Mouse (Mus musculus) hindbrain, postnatal 0 days (tissue): ENCODE results near the gene Gpc3. TPM values are rescaled to one million over a fixed set of nuclear protein-coding genes. Genes with fewer than 3 reads are reported as not detected.
A peak's percentile ranks its signal among the peaks of the same experiment; 100 is the strongest.

Experiments
- ATAC-seq: fragments of 200-750 bp; cut with Nextera tagmentation; 2 replicates; pipeline ENCODE4 v1.8.0; 2017; ENCODE audit warnings: mild to moderate bottlenecking, moderate TSS enrichment, moderate library complexity
- DNase-seq: peaks from one replicate; pipeline ENCODE4 v3.0.0-alpha.2; 2015; ENCODE audit warnings: low spot score
- H3K27ac ChIP-seq: fragments of 300-500 bp; sonication (generic); 2 replicates; pipeline ENCODE4 v1.5.1; 2014; ENCODE audit warnings: mild to moderate bottlenecking
- H3K27me3 ChIP-seq: fragments of 300-500 bp; sonication (generic); 2 replicates; pipeline ENCODE4 v1.6.1; 2014; ENCODE audit warnings: low read length, mixed read lengths; ENCODE audit not compliant: insufficient read depth
- H3K36me3 ChIP-seq: fragments of 300-500 bp; sonication (generic); 2 replicates; pipeline ENCODE4 v1.6.1; 2014; ENCODE audit warnings: low read length, mixed read lengths; ENCODE audit not compliant: insufficient read depth
- H3K4me1 ChIP-seq: fragments of 300-500 bp; sonication (generic); 2 replicates; pipeline ENCODE4 v1.6.1; 2014; ENCODE audit warnings: antibody characterized with exemption, low read length, mixed read lengths; ENCODE audit not compliant: insufficient read depth
- H3K4me2 ChIP-seq: fragments of 300-500 bp; sonication (generic); 2 replicates; pipeline ENCODE4 v1.6.1; 2014; ENCODE audit warnings: low read depth, mild to moderate bottlenecking, low read length, moderate library complexity, mixed read lengths
- H3K4me3 ChIP-seq: fragments of 300-500 bp; sonication (generic); 2 replicates; pipeline ENCODE4 v1.5.1; 2014; ENCODE audit warnings: low read length
- H3K9ac ChIP-seq: fragments of 300-500 bp; sonication (generic); replicated peaks from 2 replicates; pipeline ENCODE4 v1.6.1; 2014; ENCODE audit warnings: mild to moderate bottlenecking, low read length, moderate library complexity, mixed read lengths
- H3K9me3 ChIP-seq: fragments of 300-500 bp; sonication (generic); 2 replicates; pipeline ENCODE4 v1.6.1; 2016; ENCODE audit warnings: low read length, mixed read lengths
- CTCF ChIP-seq: IDR thresholded peaks from 2 replicates; pipeline ENCODE4 v1.5.1; 2016; ENCODE audit warnings: antibody characterized with exemption, control low read depth, low read depth
- WGBS: fragments of 180-500 bp; shearing (Covaris S2); extraction: QIAGEN DNeasy Blood & Tissue Kit; methylation state at CpG from one replicate; pipeline ENCODE4 v1.1.7; 2014; 5-methylcytosine and 5-hydroxymethylcytosine counted together
- polyA plus RNA-seq: library from polyadenylated mRNA; unstranded; fragments of >200 nt; fragmentation: Nextera tagmentation; extraction: Ambion mirVana; gene quantifications from 2 replicates; pipeline ENCODE4 v1.2.1, GENCODE M21; 2015
- total RNA-seq: library from RNA; depleted of rRNA; stranded (reverse); fragments of >200 nt; gene quantifications from 2 replicates; pipeline ENCODE4 v1.2.3, GENCODE M21; 2014

The Gpc3 gene
- total and polyA plus RNA-seq, 2 experiments from 2014 or later = 33.3 to 86.1 TPM

GRCm38 (mm10) chrX:52310976-52311375 is 302.8 kb downstream of the Gpc3 start:
- Histone ChIP-seq H3K4me2 (no peak overlapping the region), H3K36me3 (no peaks in the 10 kb centered on the region), H3K27ac (no peak overlapping the region), H3K4me3 (no peak overlapping the region), H3K9me3 (no peaks in the 10 kb centered on the region), H3K9ac (no peak overlapping the region), H3K27me3 (0 out of 2 replicates have a peak, but pooled peaks cover 3% of the 10 kb centered on the region), H3K4me1 (no peaks in the 10 kb centered on the region)
- no peak for TF ChIP-seq CTCF
- ATAC-seq (no peak), DNase-seq (no peak)
- 75% methylated on average over 2 of the region's 2 CpGs for WGBS

- WGBS = 79% methylated on average over 4 of the region's 4 CpGs
- Histone ChIP-seq H3K27ac (no peak overlapping the region), H3K9ac (no peak overlapping the region), H3K36me3 (no peaks in the 10 kb centered on the region), H3K4me3 (no peak overlapping the region), H3K9me3 (no peaks in the 10 kb centered on the region), H3K4me1 (no peaks in the 10 kb centered on the region), H3K4me2 (no peak overlapping the region), H3K27me3 (0 out of 2 replicates have a peak, but pooled peaks cover 3% of the 10 kb centered on the region)
- no peak for ATAC-seq
- no peak for DNase-seq
- no peak for TF ChIP-seq CTCF
Observed at GRCm38 (mm10) chrX:52305226-52305625, 308.5 kb downstream of the Gpc3 start.

- Histone ChIP-seq H3K27ac (no peak overlapping the region), H3K4me1 (no peaks in the 10 kb centered on the region), H3K36me3 (no peaks in the 10 kb centered on the region), H3K4me2 (no peak overlapping the region), H3K9ac (no peak overlapping the region), H3K9me3 (no peaks in the 10 kb centered on the region), H3K27me3 (no peaks in the 10 kb centered on the region), H3K4me3 (no peak overlapping the region)
- ATAC-seq (no peak), DNase-seq (no peak)
- no peak for TF ChIP-seq CTCF
- 29% methylated on average over 1 of the region's 1 CpGs for WGBS
Observed at GRCm38 (mm10) chrX:52288792-52289191, 325.0 kb downstream of the Gpc3 start.

GRCm38 (mm10) chrX:52287944-52288343 is 325.8 kb downstream of the Gpc3 start:
- DNase-seq (peak; percentile 3), ATAC-seq (no peak)
- no peaks in the 10 kb centered on the region for H3K9me3 ChIP-seq
- no peaks in the 10 kb centered on the region for H3K27me3 ChIP-seq
- WGBS = 70% methylated on average over 6 of the region's 6 CpGs
- no peak overlapping the region for H3K4me2 ChIP-seq
- no peak overlapping the region for H3K9ac ChIP-seq
- no peaks in the 10 kb centered on the region for H3K4me1 ChIP-seq
- TF ChIP-seq CTCF = no peak
- H3K4me3 ChIP-seq = no peak overlapping the region
- H3K27ac ChIP-seq = no peak overlapping the region
- H3K36me3 ChIP-seq = no peaks in the 10 kb centered on the region

GRCm38 (mm10) chrX:52282070-52282469 is 331.7 kb downstream of the Gpc3 start:
- no peak for DNase-seq
- no peak for ATAC-seq

GRCm38 (mm10) chrX:52281103-52281900 is 332.4 kb downstream of the Gpc3 start:
- H3K27ac ChIP-seq = no peak overlapping the region
- H3K4me1 ChIP-seq = no peaks in the 10 kb centered on the region
- TF ChIP-seq CTCF = no peak
- no peak overlapping the region for H3K9ac ChIP-seq
- DNase-seq (no peak), ATAC-seq (no peak)
- no peak overlapping the region for H3K4me2 ChIP-seq
- 73% methylated on average over 6 of the region's 6 CpGs for WGBS
- H3K4me3 ChIP-seq = no peak overlapping the region
- no peaks in the 10 kb centered on the region for H3K36me3 ChIP-seq
- no peaks in the 10 kb centered on the region for H3K27me3 ChIP-seq
- no peaks in the 10 kb centered on the region for H3K9me3 ChIP-seq

More at GRCm38 (mm10) chrX:52282070-52282469, 331.7 kb downstream of the Gpc3 start:
- Histone ChIP-seq H3K4me1 (no peaks in the 10 kb centered on the region), H3K4me3 (no peak overlapping the region), H3K9ac (no peak overlapping the region), H3K27ac (no peak overlapping the region), H3K9me3 (no peaks in the 10 kb centered on the region), H3K4me2 (no peak overlapping the region), H3K36me3 (no peaks in the 10 kb centered on the region), H3K27me3 (no peaks in the 10 kb centered on the region)
- TF ChIP-seq CTCF = no peak
- WGBS = 76% methylated on average over 4 of the region's 4 CpGs
